Mouse (Mus musculus) gastrocnemius, postnatal 25 days (tissue): Measurements from ENCODE around the gene Haus4. TPM values are rescaled to one million over a fixed set of nuclear protein-coding genes. Genes with fewer than 3 reads are reported as not detected.

ENCODE experiments used
- DNase-seq: peaks from one replicate; pipeline ENCODE4 v3.0.0; 2022
- total RNA-seq, 2 experiments: library from RNA; stranded (reverse); gene quantifications; 1 replicate in 1 of 2; 2 replicates in 1 of 2; pipeline ENCODE4 v1.2.3; 2021

Gene Haus4
- total RNA-seq, 2 experiments from 2014 or later: 2.8 to 3.8 TPM

DNA sequence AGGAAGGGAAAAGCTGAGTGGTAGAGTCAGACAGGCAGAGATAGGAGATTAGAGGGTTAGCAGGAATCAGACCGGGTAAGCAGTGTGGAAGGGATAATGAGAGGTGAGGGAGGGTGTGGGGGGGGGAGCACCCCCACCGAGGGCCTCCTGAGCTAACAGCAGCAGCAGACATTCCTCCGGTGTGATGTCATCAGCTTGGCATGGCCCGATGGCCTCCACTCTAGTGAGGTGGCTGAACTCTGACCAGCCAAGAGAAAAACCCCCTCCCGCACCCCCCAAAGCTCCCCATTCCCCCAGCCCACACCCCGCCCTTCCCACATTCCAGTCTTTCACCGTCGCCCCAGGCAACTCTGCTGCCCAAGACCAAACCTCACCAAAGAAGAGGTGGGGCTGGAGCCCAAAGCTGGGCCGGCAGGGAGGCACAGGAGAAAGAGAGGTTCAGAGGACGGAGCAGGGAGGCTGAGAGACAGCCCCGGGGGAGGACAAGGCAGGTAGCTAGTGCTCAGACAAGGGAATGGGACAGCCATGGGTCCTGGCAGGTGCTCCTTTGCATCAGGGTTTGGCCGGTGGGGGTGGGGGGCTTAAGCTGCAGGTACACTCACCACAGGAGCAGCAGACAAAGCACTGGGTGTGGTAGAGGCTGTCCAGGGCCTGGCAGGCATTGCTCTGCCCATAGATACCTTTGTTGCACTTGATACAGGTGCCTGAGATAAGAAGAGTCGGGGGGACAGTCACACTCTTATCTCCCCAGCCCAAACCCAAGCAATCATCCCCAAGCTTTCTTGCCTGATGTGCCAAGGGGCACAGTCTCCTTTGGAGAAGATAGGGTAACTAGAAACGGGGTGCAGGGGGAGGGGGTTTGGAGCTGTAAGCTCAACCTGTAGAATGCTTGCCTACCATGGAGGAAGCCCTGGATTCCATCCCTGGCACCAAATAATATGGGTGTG is 18.6 kb upstream of the Haus4 start:
- DNase-seq: no peak

DNA sequence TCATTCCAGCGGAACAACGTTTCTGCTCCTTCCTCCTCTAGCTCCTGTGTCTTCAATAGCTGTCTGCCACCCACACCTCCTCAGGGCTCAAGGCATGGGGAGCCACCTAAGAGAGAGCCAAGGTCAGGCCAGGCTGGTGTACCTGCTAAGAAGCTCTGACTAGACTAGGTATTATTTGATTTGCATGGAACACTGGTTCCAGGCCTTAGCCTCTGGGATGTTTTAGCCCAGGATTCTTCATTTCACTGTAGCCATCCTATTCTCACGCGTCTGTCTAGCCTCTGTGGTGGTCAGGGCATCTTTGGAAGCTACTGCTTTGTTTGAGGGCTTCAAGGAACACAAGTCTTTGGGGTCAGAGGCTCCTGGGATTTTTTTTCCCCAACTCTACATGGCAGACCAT is 17.7 kb upstream of the Haus4 start:
- DNase-seq: no peak

DNA sequence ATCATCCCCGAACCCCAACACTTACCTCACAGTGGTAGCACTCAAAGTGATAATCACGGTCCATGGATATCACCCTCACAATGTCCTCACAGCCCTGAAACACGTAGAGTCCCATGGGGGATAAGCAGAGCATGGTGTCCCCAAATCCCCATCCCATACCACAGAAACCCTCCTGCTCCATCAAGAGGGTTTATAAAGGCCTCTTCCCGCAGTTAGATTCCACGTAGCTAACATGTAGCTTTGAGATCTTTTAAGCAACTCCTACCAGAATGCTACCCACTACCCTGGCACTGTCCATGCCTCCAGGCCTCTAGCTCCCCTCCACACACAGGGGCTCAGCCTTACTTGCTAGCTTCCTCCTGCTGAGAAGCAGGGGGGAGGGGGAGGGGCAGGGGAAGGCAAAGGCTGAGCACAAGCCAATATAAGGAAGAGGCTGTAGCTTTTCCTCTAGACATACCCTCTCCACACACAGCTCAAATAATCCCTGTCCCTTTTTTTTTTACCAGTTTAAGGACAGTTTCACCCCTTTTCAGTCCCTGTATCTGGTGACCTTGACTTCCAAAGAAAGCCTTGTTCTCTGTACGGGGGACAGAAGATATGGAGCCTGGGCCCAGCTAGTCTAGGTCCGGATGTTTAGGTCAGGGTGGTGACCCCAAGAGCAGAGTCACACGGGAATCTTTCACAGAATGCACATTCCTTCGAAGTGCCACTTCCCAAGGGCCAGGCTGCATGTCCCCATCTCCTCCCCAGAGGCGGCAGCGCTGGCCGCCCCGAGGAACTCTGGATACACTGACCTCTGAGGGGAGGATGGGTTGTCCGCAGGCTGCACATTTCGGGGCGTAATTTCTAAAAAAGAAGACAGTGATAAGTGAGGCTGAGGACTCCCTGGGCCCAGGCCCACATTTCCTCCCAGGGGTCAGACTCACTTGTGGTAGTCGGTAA is 15.3 kb upstream of the Haus4 start:
- DNase-seq: peak; percentile 21

DNA sequence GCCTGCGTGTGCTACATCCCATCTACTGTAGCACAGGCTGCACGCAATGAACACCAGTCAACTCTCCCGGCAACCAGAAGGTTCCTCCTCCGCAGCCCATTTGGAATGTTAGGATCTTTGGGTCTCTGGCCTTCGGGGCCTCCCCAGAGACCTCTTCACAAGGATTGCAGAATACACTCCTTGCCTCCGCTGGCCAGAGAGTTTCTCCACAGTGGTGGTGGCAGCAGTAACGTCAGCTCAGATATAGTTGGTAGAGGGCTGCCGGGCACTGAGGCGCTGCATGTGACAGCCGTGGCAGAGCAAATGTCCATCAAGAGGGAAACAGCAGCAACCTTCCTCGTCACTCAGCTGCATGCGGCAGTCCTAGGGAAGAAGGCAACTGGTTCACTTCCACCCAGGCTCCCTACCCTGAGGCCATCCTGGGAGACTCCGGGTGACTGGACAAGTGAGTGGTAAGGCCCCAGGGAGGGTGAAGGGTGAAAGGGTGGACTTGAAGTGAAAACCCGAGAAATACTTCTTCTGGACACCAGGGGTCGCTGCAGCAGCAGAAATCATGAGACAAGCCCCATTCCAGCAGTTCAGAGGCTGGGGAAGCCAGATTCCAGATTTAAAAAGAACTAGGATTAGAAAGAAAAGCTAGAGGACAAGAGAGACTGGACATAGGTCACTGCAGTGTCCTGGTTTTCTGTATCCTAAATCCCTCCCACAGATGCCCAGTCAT is 14.4 kb upstream of the Haus4 start:
- peak; percentile 49 for DNase-seq

DNA sequence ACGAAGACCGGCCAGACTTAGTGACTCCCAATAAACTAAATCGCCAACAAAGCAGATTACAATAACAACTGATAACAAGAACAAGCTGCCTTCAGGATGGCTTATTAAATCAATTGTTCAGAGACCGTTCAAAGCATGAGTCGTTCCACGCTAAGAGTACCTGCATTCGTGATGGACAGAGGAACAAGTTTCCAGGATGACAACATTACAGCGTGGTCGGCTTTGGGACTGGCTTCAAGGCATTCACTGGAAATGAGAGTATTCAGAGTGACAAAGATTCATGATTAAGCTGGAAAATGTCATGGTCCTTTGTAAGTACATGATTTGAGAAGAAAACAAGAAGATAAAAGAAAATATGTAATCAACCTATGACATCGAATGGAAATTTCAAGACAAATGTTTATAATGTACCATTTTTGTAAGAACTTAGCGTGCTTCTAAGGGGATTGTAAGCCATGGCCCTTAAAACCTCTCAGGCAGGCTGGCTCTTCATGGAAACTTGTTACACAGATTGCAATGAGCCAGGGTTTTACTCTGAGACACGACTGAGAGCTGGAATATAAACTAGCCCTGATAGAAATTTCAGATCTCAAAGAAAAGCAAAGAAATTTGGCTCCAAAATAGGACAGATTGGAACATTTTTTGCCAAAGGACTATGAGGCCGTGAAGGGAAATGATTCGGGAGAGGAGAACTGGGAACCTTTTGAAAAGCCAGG is 6.3 kb upstream of the Haus4 start:
- no peak for DNase-seq

DNA sequence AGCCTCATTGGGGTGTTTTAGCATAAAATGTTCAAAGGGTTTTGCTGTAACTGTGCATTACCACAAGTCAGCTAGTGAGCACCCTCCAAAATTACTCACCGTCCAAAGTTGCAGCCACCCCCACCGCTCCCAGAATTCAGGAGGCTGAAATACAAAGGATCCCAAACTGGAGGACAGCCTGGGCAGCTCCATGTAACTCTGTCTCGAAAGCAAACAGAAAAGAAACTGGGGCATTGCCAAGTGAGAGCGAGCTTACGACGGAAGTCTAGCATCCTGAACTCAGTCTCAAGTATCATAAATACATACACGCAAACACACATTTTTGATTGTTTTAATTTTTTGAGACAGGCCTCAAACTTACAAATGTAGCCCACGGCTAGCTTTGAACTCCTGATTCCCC is 2.9 kb upstream of the Haus4 start:
- DNase-seq: no peak

DNA sequence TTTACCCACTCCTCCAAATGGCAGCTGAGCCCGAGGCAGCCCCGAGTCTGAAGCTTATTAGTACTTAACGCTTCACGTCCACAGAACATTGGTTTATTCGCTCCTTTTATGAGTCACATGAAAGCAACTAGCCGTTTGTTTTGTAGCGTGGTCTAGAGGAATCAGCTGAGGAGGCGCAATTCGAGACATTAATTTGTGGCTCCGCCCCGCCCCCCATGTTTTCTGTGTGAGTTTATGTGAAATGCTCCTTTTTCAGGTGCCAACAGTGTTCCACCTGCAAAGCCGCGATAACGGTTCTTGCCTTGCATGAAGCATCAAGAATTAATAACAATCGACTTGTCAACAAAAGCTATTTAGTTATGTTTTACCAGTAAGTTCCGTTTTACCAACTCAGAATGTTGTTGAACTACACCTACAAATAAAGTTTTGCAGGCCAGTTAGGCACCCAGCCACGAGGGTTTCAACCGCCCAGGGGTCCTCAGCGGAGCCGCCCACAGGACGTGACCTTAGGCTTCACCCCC is 902 bp downstream of the Haus4 start:
- no peak for DNase-seq

DNA sequence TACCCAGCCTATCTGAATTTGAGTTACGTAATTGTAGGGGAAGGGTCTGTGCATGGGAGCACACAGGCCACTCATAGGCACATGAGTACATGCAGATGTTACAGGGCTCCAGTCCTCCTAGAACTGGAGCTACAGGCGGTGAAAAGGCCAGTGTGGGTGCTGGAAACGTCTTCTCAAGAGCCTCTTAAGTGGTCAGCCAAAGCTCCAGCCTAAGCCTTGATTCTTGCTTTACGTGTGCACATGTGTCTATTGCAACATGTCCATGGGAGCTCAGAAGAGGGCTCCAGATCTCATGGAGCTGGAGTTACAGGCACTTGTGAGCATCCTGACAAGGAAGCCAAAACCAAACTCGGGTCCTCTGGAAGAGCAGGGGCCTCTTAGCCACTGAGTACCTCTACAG is 9.7 kb downstream of the Haus4 start:
- no peak for DNase-seq

DNA sequence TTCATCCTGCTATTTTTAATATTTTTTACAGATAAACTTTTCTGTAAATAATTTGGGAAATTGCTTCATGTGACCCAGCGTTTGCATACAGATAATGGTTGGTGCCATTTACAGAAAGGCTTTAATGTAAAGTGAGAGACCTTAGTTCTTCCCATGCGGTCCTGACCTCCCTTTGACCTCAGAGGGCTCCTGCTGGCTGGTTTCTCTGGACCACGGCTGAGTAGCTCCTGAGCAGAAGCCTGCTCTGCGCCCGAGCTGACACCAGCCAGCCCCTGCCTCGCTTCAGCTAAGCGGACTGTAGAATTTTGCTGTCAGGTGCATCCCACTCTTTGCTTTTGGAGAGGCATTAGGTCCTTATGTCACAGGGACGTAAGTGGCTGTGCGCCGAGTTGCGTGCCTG is 13.6 kb downstream of the Haus4 start:
- DNase-seq: no peak

DNA sequence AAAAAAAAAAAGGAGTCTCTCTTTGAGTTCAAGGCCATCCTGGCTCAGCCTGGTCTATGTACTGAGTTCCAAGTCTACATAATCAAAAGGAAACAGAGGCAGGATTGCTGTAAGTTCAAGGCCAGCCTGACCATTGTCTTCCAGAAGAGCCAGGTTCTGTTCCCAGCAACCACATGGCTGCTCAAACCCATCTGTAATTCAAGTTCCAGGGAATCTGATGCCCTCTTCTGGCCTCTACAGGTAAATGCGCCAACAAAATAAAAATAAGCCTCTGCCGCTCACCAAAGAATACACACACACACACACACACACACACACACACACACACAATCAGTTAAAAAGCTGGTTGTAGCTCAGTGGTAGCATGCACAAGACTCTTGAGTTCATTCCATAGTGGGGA is 15.8 kb downstream of the Haus4 start:
- no peak for DNase-seq

DNA sequence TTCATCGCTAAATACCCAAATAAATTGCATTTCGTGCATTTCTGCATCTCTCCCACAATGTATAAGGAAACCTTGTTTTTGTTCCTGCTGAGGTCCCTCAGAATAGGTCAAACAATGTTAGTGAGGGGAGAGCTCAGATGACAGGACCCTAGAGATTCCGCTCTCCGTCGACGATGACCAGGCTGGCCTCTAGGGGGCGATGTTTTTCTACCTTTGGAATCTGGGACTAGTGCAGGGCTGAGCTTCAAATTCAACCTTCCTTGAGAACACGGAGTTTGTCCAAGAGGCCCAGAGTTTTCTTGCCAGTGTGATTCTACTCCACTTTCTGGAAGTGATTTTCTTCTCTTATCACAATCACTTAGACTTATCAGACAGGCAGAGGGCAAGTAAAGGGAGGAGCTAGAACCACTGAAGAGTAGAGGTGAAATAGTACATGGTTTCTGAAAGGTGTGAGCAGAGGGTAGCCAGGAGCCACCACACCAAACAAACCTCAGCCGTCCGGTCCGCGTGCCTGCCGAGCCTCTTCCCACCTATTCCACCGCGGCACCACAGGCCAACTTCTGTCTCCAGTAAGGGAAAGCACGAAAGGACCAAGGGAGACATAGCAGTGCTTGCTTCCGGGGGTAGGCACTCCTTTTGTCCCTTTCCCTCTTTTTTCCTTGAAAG is 25.8 kb downstream of the Haus4 start:
- DNase-seq: peak; percentile 56

DNA sequence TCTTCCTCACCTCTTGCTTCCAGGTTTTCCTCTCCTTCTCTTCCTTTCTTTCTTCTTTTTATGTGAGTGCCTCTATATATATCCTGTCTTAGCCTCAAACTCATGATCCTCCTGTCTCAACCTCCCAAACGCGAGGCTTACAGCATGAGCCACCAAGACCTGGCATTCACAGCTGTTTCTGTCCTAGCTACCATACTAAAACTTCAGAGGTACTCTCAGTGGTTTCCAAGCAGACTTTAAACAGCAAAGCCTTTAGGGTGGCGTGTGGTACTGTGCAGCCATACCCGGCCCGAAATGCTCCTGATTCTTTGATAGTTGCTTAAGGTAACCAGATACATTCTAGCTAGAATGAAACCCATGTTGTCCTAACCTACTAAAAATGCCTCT is 26.4 kb downstream of the Haus4 start:
- no peak for DNase-seq

DNA sequence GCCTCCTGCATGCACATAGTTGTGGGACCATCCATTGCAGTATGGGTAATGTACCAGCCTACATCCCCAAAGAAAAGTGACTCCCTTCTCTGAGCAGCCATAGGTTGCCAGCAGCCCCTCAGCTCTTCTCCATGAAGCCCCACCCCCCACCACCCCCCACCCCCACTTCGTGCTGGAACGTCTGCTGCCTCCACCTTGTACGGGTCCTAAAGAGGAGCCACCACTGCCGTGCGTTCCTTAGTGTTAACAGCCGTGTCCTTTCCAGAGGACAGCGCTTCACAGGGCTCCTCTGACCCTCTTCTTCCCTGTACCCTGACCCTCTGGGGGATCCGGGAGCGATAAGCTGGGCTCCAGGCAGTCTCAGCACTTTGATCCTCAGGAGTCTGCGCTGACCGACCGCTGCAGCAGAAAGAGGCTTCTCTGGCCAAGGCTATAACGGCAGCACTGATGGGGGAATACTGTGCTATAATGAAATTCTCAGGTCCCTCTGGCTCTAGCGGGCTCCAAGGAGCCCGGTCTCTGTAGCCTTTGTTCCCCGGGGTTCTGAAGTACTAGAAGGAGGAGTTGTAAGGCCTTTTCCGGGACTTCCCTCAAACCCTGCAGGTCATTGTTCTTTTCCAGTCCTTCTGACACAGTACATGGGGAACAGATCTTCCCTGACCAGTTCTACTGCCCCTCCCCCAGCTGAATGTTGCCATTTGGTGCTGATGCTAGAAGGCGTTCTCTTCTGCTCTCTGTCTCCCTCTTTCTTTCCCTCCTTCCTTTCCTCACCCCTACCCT is 27.0 kb downstream of the Haus4 start:
- DNase-seq: no peak

DNA sequence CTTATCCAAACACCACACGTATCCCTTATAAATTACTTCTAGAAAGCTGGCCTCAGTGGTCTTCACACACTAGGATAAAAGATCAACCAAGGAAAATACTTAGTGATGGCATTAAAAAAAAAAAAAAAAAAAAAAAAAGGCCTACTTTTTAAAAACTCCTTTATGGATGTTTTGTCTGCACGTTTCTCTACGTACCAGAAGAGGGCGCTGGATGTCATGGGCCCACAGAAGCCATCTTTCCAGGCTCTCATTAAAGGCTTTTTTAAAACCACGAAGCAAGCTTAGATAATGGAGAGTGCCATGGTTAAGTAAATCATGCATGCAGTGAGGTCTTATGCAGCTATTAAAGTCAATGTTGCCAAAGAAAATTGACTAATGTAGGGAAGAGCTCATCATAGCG is 30.8 kb downstream of the Haus4 start:
- no peak for DNase-seq

DNA sequence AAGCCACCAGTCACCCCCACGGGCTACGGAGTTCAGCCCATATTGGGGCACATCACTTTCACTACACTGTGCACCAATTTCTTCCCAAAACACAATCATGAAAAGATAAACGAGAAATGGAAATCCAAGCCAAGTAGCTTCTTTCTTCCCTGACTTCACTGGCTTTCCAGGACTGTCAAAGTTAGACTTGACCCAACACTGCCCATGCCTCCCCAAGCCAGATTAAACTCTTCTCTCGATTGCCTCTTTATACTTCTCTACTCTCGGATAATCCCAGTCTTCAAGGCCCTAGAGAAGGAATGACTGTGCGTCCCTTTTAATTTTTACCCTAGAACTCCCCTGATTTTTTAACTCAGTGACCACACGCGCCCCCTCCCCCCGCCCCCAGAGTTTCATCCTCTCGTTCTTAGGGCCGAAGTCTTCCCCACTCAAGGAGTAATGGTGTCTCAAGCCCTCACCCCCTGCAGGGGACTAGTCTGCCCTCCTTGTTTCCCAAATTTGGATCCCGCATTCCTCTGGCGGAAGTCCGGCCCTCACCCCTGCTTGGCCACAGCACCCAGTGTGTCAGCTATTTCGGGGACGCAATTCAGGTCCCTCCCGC is 37.6 kb downstream of the Haus4 start:
- no peak for DNase-seq

DNA sequence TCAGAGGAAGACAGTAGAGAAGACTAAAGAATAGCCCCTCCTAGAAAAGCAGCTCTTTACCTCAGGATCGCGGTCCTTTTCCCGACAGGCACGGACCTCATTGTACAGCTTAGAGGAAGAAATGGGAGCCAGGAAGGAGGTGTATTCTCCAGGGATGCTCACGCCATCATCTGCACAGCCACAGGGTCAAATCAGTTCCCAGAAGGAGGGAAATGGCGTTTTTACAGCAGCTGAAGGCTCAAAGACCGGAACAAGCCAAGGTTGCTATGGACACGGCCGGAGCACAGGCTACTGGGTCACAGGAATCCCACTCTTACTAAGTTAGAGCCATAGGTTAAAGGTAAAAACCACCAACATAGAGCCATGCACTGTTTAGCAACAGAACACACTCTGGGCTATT is 44.6 kb downstream of the Haus4 start:
- no peak for DNase-seq

DNA sequence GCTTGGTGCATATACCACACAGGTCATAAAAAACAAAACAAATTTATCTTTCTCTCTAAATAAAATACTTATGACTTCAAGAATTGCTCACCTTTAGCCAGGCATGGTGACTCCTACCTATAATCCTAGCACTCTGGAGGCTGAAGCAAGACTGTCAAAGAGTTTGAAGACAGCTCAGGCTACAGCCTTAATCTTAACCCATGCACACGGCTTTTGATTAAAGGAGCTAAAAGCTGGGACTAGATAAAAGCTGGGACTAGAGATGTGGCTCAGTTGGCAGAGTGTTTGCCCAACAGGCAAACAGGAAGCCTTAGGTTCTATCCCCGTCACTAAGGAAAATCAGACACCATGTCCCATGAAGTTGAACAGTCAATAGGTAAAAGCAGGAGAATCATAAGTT is 51.3 kb downstream of the Haus4 start:
- no peak for DNase-seq

DNA sequence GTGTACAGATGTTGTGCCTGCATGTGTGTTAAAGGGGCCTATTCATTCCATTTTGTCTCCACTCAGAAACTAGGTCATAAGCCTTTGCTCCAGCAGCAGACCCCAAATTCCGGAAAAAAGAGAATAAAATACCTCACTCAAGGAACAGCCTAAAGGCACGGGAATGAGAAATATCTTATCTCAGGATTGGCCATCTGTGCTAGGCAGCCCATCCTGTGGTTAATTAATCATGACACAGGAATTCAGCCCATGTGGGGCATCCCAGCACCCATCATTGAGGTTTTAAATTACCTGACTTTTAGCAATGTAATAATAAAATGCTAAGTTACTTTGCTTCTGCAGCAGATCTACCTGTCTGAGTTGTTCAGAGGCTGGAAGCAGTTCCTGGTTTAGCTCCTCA is 53.1 kb downstream of the Haus4 start:
- no peak for DNase-seq

DNA sequence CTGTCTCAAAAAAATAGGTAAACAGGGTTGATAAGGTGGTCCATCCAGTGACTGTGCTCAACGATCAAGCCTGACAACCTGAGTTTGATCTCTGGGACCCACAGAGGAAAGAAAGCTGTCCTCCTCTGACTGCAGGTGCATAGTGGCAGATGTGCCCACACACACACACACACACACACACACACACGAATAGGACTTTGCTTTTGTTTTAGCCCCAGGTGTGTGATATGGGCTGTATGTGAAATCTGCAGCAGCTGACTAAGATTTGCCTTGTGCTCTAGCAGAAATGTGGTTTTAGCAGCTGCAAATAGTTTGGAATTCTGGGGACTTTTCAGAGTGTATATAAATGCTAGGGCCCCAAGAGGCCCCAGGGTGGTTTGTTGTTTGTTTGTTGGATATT is 55.1 kb downstream of the Haus4 start:
- DNase-seq: no peak

DNA sequence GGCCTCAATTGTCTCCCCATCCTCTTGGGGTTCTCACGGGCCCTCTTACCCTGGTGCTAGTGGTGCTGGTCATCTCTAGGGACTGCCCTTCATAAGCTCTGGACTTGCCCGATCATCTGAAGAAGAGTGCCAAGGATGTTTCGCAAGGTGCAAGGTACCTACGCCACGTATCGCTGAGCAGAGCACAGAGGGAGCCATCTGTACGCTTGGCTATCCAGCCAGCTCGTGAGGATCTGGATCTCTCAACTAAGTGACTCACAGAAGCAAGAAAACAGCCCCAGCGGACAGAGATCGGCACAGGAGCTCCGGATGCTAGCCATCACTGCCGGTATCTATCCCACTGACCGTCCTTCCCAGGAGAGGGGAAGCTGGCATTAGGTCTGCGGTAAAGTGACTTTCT is 57.7 kb downstream of the Haus4 start:
- DNase-seq: no peak
